Mouse (Mus musculus) liver, embryonic 14.5 days (tissue): Measurements from ENCODE around the gene Efs.

Source experiments
- CTCF ChIP-seq: IDR thresholded peaks from 2 replicates; pipeline ENCODE4 v1.5.1; 2016; ENCODE audit warnings: antibody characterized with exemption, low read depth, control low read depth
- EP300 ChIP-seq: IDR thresholded peaks from 2 replicates; pipeline ENCODE4 v1.6.1; 2016; ENCODE audit warnings: antibody characterized with exemption, low read depth

DNA sequence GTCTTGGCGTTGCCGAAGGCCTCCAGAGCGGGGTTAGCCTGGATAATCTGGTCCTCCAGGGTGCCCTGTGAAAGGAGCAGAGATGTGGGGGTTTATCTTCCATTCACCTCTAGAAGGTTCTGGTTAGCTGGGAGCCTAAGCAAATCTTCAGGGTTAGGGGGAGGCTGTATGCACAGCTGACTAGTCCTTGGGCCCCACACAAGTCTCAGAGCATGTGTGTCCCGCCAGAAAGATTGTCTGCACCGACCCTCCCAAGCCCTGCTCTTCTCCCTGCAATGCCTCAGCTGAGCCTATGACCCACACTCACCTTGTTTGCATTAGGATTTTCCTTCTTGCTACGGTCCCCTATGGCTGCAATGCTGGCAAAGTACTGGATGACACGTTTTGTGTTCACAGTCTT is 36.8 kb upstream of the Efs start:
- TF ChIP-seq CTCF: no peak
- TF ChIP-seq EP300: no peak
